Mouse (Mus musculus): ENCODE measurements at regions not wholly inside any gene's neighbourhood (a gene's known extent, or its start where the extent isn't known, plus 50 kb on each side); places are given as distances from the start of the nearest gene placed in this dataset.

DNA sequence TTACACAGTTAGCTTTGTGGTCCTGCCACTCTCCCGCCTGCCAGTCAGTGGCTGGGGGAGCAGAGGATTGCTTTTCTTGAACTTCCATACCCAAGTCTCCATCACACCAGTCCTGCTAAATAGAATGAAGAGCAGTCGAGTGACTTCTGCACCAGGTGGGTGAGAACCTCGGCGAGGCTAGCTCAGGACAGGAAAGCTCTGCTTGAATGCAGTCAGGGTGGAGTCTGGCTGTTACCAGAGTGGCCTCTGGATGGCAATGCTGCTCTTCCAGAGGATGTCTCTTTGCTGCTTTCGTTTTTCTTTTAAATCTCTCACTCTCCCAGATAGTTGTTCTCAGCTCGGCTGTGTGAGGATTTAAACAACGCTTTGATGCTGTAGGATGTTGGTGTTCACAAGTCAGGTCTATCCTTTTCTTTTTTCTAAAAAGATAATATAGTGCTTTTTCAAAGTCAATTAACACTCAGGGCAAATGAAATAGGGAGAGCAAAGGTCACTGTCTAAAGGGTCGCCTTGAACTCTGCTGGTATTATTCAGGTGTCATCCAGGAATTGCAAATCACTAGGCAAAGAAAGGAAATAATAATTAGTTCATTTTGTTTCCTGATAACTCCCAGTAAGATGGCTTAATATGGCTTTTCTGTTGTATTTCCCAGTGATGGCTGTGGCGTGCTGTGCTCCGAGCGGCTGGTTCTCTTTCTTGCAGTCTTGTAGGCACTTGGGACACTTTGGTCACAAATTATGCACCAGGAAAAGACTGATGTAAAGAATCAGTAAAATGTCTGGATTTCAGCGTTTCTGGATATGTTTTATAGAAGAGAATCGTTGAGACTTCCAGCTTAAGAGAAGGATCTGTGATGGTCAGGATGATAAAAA is 368.8 kb downstream of the D3Ertd751e start:
- no peak for TF ChIP-seq POLR2A (IDR thresholded peaks at IDR 0.05; ENCODE audit: insufficient read depth, low read length)
- TF ChIP-seq CTCF (IDR thresholded peaks at IDR 0.05; ENCODE audit: low read depth, low read length), result peak; percentile 37
- no peak for TF ChIP-seq EP300 (IDR thresholded peaks at IDR 0.05; ENCODE audit: insufficient read depth, low read depth, low read length)

Data from ES-Bruce4 (cell line).